Mouse (Mus musculus) layer of hippocampus, postnatal 25 days (tissue): ENCODE measurements around the gene Slc24a2. TPM values are rescaled to one million over a fixed set of nuclear protein-coding genes. Genes with fewer than 3 reads are reported as not detected.

Experiments used
- DNase-seq, 2 experiments: peaks; one replicate each; pipeline ENCODE4 v3.0.0; 2022; ENCODE audit warnings: mixed read lengths in 2 of 2, low spot score in 1 of 2; ENCODE audit errors: extremely low spot score in 1 of 2
- total RNA-seq, 2 experiments: library from RNA; stranded (reverse); gene quantifications; 2 replicates each; pipeline ENCODE4 v1.2.3; 2021

The Slc24a2 gene
- total RNA-seq, 2 experiments from 2014 or later, result 339 to 378 TPM

GRCm38 (mm10) chr4:87052881-87053280 lies 177.4 kb downstream of the Slc24a2 start:
- no peak for DNase-seq

GRCm38 (mm10) chr4:87049061-87049460 lies 181.2 kb downstream of the Slc24a2 start:
- DNase-seq, result no peak

GRCm38 (mm10) chr4:87047131-87047530 lies 183.1 kb downstream of the Slc24a2 start:
- DNase-seq, result no peak

GRCm38 (mm10) chr4:87043296-87043695 lies 187.0 kb downstream of the Slc24a2 start:
- no peak for DNase-seq

GRCm38 (mm10) chr4:87041412-87041997 lies 188.8 kb downstream of the Slc24a2 start:
- DNase-seq, result no peak

- DNase-seq, result no peak
Measured at GRCm38 (mm10) chr4:87037592-87037991, 192.7 kb downstream of the Slc24a2 start.

GRCm38 (mm10) chr4:87036507-87036906 lies 193.8 kb downstream of the Slc24a2 start:
- DNase-seq, result no peak

- no peak for DNase-seq
Measured at GRCm38 (mm10) chr4:87035701-87036100, 194.6 kb downstream of the Slc24a2 start.

GRCm38 (mm10) chr4:87032632-87033031 lies 197.6 kb downstream of the Slc24a2 start:
- DNase-seq, result no peak

GRCm38 (mm10) chr4:87031076-87031475 lies 199.2 kb downstream of the Slc24a2 start:
- DNase-seq, result no peak

GRCm38 (mm10) chr4:87026311-87027151 lies 203.7 kb downstream of the Slc24a2 start:
- no peak for DNase-seq

- no peak for DNase-seq
Measured at GRCm38 (mm10) chr4:87024556-87024955, 205.7 kb downstream of the Slc24a2 start.

GRCm38 (mm10) chr4:87021542-87021941 lies 208.7 kb downstream of the Slc24a2 start:
- DNase-seq, result no peak

GRCm38 (mm10) chr4:87019486-87020105 lies 210.7 kb downstream of the Slc24a2 start:
- DNase-seq, result no peak

GRCm38 (mm10) chr4:87018073-87018997 lies 211.9 kb downstream of the Slc24a2 start:
- no peak for DNase-seq

- DNase-seq, result no peak
Measured at GRCm38 (mm10) chr4:87017464-87017863, 212.8 kb downstream of the Slc24a2 start.

- DNase-seq, result no peak
Measured at GRCm38 (mm10) chr4:87015746-87016145, 214.5 kb downstream of the Slc24a2 start.

- no peak for DNase-seq
Measured at GRCm38 (mm10) chr4:87013721-87014620, 216.3 kb downstream of the Slc24a2 start.

- DNase-seq, result no peak
Measured at GRCm38 (mm10) chr4:86992470-86992869, 237.8 kb downstream of the Slc24a2 start.
